Mouse (Mus musculus): ENCODE measurements at regions not wholly inside any gene's neighbourhood (a gene's known extent, or its start where the extent isn't known, plus 50 kb on each side); places are given as distances from the start of the nearest gene placed in this dataset.

GRCm38 (mm10) chr15:57187840-57188457 is 289.5 kb downstream of the Slc22a22 start:
- 9% methylated on average over 1 of the region's 1 CpGs for WGBS
- 0 out of 2 replicates have a peak, but pooled peaks have one; percentile 25 for ATAC-seq (ENCODE audit: low FRiP score, low read depth)
- no peaks in the 10 kb centered on the region for H3K4me1 ChIP-seq
- no peak overlapping the region for H3K4me3 ChIP-seq
- H3K27ac ChIP-seq: no peak overlapping the region
- no peak overlapping the region for H3K4me2 ChIP-seq (replicated peaks)
- no peaks in the 10 kb centered on the region for H3K27me3 ChIP-seq (replicated peaks)
- H3K9ac ChIP-seq: no peak overlapping the region
- no peaks in the 10 kb centered on the region for H3K36me3 ChIP-seq
- H3K9me3 ChIP-seq: no peaks in the 10 kb centered on the region

DNA sequence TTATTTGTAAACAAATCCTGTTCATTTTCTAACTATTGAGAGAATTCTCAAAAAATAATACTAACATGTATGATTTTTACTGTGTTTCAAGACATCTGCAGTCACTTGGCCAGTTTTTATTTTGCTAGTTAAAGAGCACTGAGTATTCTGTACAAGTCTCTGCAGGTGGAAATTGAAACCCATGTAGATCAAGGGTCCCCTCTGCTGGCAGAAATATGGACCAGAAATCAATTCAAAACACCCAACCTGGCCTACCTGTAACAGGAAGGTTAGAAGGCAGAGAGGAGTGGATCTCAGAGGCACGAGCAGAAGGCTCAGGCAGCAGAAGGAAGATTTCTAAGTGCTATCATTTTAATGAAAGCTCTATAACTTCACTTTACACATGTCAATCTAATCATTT is 298.3 kb downstream of the Slc22a22 start:
- Histone ChIP-seq H3K4me3 (no peak overlapping the region), H3K4me1 (no peaks in the 10 kb centered on the region), H3K36me3 (no peaks in the 10 kb centered on the region), H3K9ac (no peak overlapping the region), H3K27me3 (replicated peaks) (no peaks in the 10 kb centered on the region), H3K9me3 (no peaks in the 10 kb centered on the region), H3K4me2 (replicated peaks) (no peak overlapping the region), H3K27ac (no peak overlapping the region)
- 80% methylated on average over 1 of the region's 1 CpGs for WGBS
- no peak for ATAC-seq (ENCODE audit: low FRiP score, low read depth)

GRCm38 (mm10) chr15:57172723-57173122 is 304.7 kb downstream of the Slc22a22 start:
- no peak overlapping the region for H3K4me3 ChIP-seq
- no peak overlapping the region for H3K9ac ChIP-seq
- H3K9me3 ChIP-seq: no peaks in the 10 kb centered on the region
- H3K36me3 ChIP-seq: no peaks in the 10 kb centered on the region
- H3K4me2 ChIP-seq (replicated peaks): no peak overlapping the region
- H3K27me3 ChIP-seq (replicated peaks): no peaks in the 10 kb centered on the region
- no peak overlapping the region for H3K27ac ChIP-seq
- WGBS: 74% methylated on average over 5 of the region's 5 CpGs
- H3K4me1 ChIP-seq: no peaks in the 10 kb centered on the region
- no peak for ATAC-seq (ENCODE audit: low FRiP score, low read depth)

GRCm38 (mm10) chr15:57162401-57163343 is 314.8 kb downstream of the Slc22a22 start:
- Histone ChIP-seq H3K4me3 (no peak overlapping the region), H3K4me1 (no peaks in the 10 kb centered on the region), H3K9me3 (no peaks in the 10 kb centered on the region), H3K4me2 (replicated peaks) (no peak overlapping the region), H3K36me3 (no peaks in the 10 kb centered on the region), H3K9ac (no peak overlapping the region), H3K27me3 (replicated peaks) (no peaks in the 10 kb centered on the region), H3K27ac (no peak overlapping the region)
- WGBS: 41% methylated on average over 12 of the region's 12 CpGs
- peak; percentile 82 for ATAC-seq (ENCODE audit: low FRiP score, low read depth)

DNA sequence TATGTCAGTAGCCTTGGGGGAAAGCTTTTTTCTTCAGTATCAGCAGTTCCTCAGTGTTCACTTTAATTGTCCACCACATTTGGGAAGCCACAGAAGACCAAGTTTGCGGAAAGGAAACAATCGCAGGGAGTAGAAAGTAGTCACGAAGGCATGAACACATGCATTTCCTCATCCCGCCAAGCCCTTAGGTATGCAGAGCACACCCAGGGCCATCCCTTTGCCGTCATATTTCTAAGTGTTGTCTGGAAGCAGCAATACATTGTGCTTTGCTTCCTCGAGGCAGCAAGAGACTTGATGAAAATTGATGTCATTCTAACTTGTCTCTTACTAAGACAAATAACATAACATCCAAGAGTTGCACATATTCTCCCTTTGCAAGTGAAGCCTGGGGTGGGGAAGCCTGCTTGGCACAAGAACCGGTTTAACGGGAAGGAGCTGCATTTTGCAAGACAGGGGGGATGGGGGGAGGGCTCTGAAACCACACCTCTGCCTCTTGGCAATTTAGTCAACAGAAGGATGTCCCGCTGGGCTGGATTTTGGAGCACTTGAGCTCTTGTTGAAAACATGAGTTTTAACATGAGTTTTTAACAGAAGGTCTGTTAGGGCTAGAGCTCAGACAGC is 337.2 kb downstream of the Slc22a22 start:
- WGBS: 41% methylated on average over 9 of the region's 9 CpGs

DNA sequence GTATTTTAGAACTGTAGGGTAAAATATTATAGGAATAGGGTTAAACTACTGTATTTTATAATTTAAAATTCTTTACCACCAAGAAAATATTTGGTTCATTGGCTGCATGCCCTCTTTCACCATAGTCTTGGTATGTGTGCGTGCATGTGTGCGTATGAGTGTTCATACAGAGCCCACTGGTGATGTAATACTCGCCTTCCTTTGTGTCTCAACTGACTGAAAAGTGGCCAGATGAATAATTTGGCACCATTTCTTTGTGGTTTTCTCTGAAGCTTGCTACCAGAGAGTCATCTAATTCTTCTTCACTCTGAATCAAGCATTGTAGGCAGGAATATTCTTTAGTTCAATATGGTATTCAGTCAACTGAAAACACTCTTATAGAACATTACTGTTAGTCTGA is 372.7 kb downstream of the Slc22a22 start:
- H3K36me3 ChIP-seq: no peaks in the 10 kb centered on the region
- 79% methylated on average over 3 of the region's 3 CpGs for WGBS
- no peak overlapping the region for H3K4me3 ChIP-seq
- H3K27me3 ChIP-seq (replicated peaks): no peaks in the 10 kb centered on the region
- no peak overlapping the region for H3K4me2 ChIP-seq (replicated peaks)
- H3K9ac ChIP-seq: no peak overlapping the region
- no peaks in the 10 kb centered on the region for H3K4me1 ChIP-seq
- H3K27ac ChIP-seq: no peak overlapping the region
- no peaks in the 10 kb centered on the region for H3K9me3 ChIP-seq
- no peak for ATAC-seq (ENCODE audit: low FRiP score, low read depth)

More for the DNA sequence above, 337.2 kb downstream of the Slc22a22 start:
- no peak overlapping the region for H3K4me3 ChIP-seq
- no peak for ATAC-seq (ENCODE audit: low FRiP score, low read depth)
- no peak overlapping the region for H3K4me2 ChIP-seq (replicated peaks)
- H3K36me3 ChIP-seq: no peaks in the 10 kb centered on the region
- no peaks in the 10 kb centered on the region for H3K4me1 ChIP-seq
- no peaks in the 10 kb centered on the region for H3K9me3 ChIP-seq
- no peaks in the 10 kb centered on the region for H3K27me3 ChIP-seq (replicated peaks)
- no peak overlapping the region for H3K27ac ChIP-seq
- no peak overlapping the region for H3K9ac ChIP-seq

DNA sequence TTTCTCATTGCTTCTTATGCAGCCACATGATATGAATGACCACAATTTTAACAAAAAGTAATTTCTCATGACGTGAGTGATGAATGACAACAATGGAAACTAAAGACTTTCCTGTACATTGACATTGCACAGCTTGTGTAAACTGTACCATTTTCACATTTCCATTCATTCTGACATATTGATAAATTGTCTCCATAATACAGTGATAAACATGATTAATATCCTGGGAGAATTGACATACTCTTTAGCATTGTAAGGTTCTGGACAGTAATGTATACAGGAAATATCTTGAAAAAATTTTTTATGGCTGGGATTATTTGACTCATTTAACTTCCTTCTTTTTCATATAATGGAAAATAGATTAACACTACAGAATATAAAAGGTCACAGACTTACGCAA is 380.1 kb downstream of the Slc22a22 start:
- H3K9ac ChIP-seq: no peak overlapping the region
- H3K4me2 ChIP-seq (replicated peaks): no peak overlapping the region
- no peaks in the 10 kb centered on the region for H3K27me3 ChIP-seq (replicated peaks)
- no peaks in the 10 kb centered on the region for H3K36me3 ChIP-seq
- no peak overlapping the region for H3K4me3 ChIP-seq
- H3K27ac ChIP-seq: no peak overlapping the region
- WGBS: 79% methylated on average over 2 of the region's 2 CpGs
- H3K4me1 ChIP-seq: no peaks in the 10 kb centered on the region
- H3K9me3 ChIP-seq: no peaks in the 10 kb centered on the region
- ATAC-seq (ENCODE audit: low FRiP score, low read depth): no peak

DNA sequence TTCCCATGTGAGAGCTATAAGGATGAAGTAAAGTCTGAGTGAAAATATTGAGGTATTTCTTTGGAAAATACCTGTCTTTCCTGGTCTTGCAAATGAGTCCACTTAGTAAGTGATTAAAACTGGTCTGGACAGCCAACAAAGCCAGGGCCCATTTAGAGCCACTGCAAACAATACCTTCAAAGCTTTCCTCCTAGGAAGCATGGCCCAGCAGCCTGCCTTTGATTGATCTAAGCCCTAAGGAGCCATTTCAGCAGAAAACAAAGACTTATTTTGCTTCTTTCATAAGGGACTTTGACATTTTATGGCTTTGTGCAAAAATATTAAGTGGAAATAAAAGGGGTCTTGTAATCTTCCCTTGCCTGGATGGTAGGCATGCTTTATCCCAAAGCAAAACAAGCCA is 397.6 kb downstream of the Slc22a22 start:
- Histone ChIP-seq H3K9ac (no peak overlapping the region), H3K4me3 (no peak overlapping the region), H3K27ac (no peak overlapping the region), H3K4me1 (no peaks in the 10 kb centered on the region), H3K4me2 (replicated peaks) (no peak overlapping the region), H3K36me3 (no peaks in the 10 kb centered on the region), H3K27me3 (replicated peaks) (no peaks in the 10 kb centered on the region), H3K9me3 (no peaks in the 10 kb centered on the region)
- ATAC-seq (ENCODE audit: low FRiP score, low read depth): no peak

DNA sequence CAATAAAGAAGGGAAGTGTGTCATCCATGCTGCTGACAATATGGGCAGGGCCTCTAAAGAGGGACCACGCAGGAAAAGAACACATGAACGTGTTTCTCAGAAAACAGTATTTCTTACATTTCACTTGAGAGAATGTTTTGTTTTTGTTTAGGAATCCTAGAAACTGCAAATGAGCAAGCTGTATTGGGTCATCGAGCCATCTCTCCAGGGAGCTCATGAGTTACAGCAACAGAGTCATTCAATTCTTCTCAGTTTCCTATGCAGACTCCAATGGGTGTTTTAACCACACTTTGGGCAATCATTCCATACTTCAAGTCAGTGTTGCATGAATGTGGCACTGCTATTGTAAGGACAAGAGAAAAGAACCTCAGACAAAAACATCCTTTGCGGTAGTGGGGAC is 403.6 kb downstream of the Slc22a22 start:
- no peak for ATAC-seq (ENCODE audit: low FRiP score, low read depth)

DNA sequence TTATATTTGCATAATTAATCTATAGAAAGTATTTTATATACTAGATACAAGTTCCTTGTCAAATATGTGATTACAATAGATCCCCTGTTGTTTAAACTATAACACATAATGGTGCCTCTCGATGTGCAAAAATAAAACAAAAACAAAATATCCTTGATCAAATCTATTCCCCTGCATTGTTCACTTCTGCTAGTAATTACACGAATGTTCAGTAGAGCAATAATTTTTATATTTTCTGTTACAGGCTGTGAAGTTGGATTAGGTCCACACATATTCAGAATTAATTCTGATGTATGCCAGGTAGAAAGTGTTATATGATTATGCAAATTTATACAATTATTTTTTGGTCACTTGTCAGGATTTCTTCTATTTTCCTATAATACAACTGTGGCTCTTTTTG is 415.9 kb downstream of the Slc22a22 start:
- no peak overlapping the region for H3K9ac ChIP-seq
- no peaks in the 10 kb centered on the region for H3K36me3 ChIP-seq
- no peak for ATAC-seq (ENCODE audit: low FRiP score, low read depth)
- no peak overlapping the region for H3K4me2 ChIP-seq (replicated peaks)
- 88% methylated on average over 2 of the region's 2 CpGs for WGBS
- no peaks in the 10 kb centered on the region for H3K4me1 ChIP-seq
- H3K9me3 ChIP-seq: no peaks in the 10 kb centered on the region
- no peaks in the 10 kb centered on the region for H3K27me3 ChIP-seq (replicated peaks)
- no peak overlapping the region for H3K4me3 ChIP-seq
- H3K27ac ChIP-seq: no peak overlapping the region

More for the DNA sequence above, 403.6 kb downstream of the Slc22a22 start:
- Histone ChIP-seq H3K27ac (no peak overlapping the region), H3K9ac (no peak overlapping the region), H3K4me2 (replicated peaks) (no peak overlapping the region), H3K9me3 (no peaks in the 10 kb centered on the region), H3K27me3 (replicated peaks) (no peaks in the 10 kb centered on the region), H3K4me1 (no peaks in the 10 kb centered on the region), H3K36me3 (no peaks in the 10 kb centered on the region), H3K4me3 (no peak overlapping the region)
- 89% methylated on average over 4 of the region's 4 CpGs for WGBS

DNA sequence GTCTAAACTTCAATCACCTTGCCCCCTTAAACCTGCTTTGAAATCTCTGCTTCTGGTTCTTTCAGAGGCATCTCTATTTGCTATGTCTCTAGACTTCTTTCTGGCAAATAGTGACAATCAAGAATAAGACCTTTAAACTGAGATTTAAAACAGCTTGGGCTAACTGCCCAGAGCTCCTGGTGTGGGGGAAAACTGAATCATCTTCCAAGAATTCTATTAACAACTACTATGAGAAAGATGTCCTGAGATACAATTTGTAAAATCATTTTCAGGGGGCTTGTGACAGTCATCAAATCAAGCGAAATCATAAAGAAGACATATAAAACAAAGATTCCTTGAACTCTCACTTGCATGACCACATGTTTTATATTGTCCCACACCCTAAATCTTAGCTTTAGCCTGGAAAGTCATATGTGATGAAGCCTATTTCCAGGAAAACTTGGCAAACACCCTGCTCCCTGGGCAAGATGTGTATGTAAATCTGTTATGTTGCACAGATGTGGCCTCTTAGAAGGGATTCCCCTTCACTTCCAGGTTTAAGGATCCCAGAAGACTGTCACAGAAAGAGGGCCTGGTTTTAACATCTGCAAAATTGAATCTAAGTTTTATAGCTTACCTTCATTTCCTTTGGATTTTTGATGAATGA is 417.8 kb downstream of the Slc22a22 start:
- no peaks in the 10 kb centered on the region for H3K27me3 ChIP-seq (replicated peaks)
- H3K9ac ChIP-seq: no peak overlapping the region
- no peak overlapping the region for H3K4me3 ChIP-seq
- ATAC-seq (ENCODE audit: low FRiP score, low read depth): no peak
- H3K9me3 ChIP-seq: no peaks in the 10 kb centered on the region
- no peak overlapping the region for H3K4me2 ChIP-seq (replicated peaks)
- H3K27ac ChIP-seq: no peak overlapping the region
- H3K36me3 ChIP-seq: no peaks in the 10 kb centered on the region
- WGBS: 88% methylated on average over 1 of the region's 1 CpGs
- H3K4me1 ChIP-seq: no peaks in the 10 kb centered on the region

DNA sequence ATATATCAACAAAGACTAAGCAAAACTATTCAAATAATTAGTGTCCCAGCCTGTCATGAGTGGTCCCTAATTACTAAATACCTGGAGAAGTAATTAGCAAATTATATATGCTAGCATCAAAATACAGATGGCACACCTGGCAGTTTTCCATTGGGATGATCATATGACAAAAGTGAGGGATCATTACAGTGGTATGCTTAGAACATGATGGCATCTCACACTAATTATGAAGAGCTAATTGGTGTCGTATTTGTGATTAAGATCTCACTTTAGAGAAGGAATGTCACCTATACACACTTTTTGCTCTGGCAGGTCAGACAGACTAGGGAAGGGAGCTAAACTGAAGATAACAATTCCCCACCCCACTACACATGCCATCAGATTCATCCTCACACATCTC is 425.1 kb downstream of the Slc22a22 start:
- Histone ChIP-seq H3K36me3 (no peaks in the 10 kb centered on the region), H3K4me3 (no peak overlapping the region), H3K9me3 (no peaks in the 10 kb centered on the region), H3K27me3 (replicated peaks) (no peaks in the 10 kb centered on the region), H3K4me1 (no peaks in the 10 kb centered on the region), H3K9ac (no peak overlapping the region), H3K4me2 (replicated peaks) (no peak overlapping the region), H3K27ac (no peak overlapping the region)
- WGBS: 86% methylated on average over 1 of the region's 1 CpGs
- no peak for ATAC-seq (ENCODE audit: low FRiP score, low read depth)
